Mouse (Mus musculus) layer of hippocampus, adult 11-12 months (tissue): ENCODE results near the gene Cbfa2t2.

Experiments used
- DNase-seq: peaks from one replicate; pipeline ENCODE4 v3.0.0; 2022; ENCODE audit warnings: low spot score

Gene Cbfa2t2

GRCm38 (mm10) chr2:154569071-154569748 lies 132.9 kb downstream of the Cbfa2t2 start:
- DNase-seq, result no peak

- DNase-seq, result peak; percentile 92
Observed at GRCm38 (mm10) chr2:154569836-154570286, 133.6 kb downstream of the Cbfa2t2 start, which contains the start of gene E2f1. E2f1 (minus strand) TSS chr2:154569892.

- no peak for DNase-seq
Observed at GRCm38 (mm10) chr2:154570666-154571065, 134.4 kb downstream of the Cbfa2t2 start.

- DNase-seq, result no peak
Observed at GRCm38 (mm10) chr2:154571266-154571665, 135.0 kb downstream of the Cbfa2t2 start.

- DNase-seq, result no peak
Observed at GRCm38 (mm10) chr2:154571976-154572375, 135.7 kb downstream of the Cbfa2t2 start.

DNA sequence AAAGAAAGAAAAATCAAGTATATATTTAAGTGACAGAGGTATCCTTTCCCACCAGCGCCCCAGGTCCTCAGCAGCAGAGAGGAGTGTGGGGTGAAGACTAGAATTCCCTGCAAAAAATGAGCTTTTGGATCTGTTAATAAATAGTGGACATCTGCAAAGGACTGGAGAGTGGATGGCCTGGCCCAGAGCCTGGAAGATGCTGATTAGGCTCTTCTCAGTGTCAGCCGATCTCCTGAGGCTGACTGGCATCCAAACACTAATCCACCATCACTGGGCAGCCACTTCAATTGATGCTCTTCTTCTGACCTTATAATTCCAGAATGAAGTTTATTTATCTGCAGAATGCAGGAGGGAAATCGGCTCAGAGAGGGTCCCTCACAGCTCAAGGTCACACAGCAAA lies 136.7 kb downstream of the Cbfa2t2 start:
- DNase-seq, result no peak

- DNase-seq, result no peak
Observed at GRCm38 (mm10) chr2:154574271-154574670, 138.0 kb downstream of the Cbfa2t2 start.

- no peak for DNase-seq
Observed at GRCm38 (mm10) chr2:154576876-154577743, 140.8 kb downstream of the Cbfa2t2 start.

DNA sequence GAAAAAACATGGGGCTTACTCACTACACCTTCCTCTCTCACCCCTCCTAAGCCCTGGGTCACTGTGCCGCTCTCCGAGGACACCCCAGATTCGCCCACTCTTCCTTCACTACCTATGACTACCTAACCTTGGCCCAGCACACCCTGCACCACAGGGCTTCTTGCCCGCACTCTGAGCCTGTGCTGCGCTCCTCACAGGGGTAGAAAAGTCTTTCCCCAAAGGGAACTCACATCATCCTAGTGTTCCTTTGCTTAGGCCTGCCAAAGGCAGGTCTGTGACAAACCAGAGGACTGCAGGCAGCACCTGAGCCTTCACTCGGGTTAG lies 141.4 kb downstream of the Cbfa2t2 start:
- no peak for DNase-seq

- no peak for DNase-seq
Observed at GRCm38 (mm10) chr2:154580586-154580985, 144.3 kb downstream of the Cbfa2t2 start.

DNA sequence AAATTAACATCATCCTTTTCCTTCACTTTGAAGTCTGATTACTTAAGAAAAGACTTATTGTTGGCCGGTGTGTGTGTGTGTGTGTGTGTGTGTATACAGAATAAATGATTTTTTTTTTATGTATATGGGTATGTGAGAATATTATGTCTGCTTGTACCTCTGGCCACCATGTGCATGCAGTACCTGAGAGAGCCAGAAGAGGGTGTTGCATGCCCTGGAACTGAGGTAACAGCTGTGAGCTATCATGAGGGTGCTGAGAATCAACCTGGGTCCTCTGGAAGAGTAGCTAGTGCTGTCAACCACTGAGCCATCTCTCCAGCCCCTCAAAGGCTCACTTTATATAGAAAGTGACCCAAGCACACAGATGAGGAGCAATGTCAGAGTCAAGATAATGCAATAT lies 145.1 kb downstream of the Cbfa2t2 start:
- no peak for DNase-seq

DNA sequence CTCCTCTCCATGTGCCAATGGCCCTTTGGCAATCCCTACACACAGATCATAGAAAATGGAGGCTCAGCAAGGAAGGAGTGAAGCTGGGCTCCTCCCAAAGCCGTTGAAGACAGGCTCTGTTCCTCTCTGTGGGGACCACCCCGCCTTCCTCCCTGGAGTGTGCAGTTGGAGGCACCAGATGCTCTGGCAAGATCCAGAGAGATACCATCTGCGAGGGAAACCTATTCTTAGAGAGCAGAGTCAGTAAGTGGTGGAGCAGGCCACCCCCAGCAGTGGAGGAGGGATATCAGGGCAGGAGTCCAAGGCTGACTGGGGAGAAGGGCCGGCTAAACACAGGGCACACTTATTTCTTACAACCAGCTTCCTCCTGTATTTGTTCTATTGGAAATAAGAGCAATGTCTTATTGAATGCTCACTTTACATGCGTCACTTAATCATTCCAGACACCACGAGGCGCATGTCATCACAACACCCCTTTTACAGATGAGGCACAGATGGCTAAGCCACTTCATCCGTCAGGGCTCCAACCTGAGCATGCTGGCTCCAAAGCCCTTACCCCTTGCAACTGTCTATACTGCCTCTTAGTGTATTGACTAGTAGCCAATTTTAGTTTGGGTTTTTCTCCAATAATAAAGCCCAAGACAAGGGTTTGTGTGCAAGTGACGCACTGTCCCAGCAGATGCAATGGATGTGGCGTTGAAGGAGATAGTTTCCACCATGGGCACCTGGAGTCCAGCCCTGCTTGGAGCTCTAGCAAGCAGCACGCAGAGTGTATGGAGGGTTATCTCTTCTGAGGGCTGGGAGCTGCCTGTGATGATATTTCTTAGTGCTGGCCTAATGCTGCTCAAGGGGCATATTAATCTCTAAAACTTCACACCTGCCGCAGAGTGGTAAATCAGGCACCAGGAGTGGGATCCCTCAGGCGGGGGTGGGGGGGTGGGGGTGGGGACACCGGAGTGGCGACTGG lies 147.9 kb downstream of the Cbfa2t2 start:
- DNase-seq, result peak; percentile 90

DNA sequence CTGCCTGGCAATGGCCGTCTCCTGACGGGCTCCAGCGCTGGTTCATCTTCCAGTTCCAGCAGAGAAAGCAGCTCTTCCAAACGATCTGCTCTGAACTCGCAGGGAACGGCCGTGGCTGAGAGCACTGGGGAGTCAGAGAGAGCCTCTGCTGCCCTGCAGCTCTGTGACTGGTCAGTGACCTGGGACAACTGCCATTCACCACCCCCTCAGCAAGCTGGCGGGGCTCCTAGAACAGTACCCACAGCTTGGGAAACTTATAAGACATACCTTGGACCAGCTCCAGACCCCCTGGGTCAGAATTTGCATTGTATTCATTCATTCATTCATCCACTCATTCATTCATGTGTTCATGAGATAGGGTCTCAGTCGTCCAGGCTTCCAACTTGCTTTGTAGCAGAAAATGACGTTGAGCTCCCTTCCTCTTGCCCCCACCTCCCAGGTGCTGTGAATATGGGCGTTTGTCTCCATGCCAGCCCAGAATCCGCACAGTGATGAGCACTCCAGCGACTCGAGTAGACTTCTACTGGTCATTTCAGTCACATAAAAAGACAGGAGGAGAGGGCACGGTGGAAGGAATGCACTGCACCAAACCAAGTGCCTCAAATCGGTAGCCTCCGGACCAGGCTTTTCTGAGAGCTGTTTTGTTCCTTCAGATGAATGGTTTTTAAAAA lies 148.8 kb downstream of the Cbfa2t2 start:
- DNase-seq, result no peak

GRCm38 (mm10) chr2:154586405-154586804 lies 150.1 kb downstream of the Cbfa2t2 start:
- DNase-seq, result no peak
